Mouse (Mus musculus) G1E (cell line): ENCODE results near the gene Fdx1.
A peak's percentile ranks its signal among the peaks of the same experiment; 100 is the strongest.

Experiments used
- CTCF ChIP-seq: IDR thresholded peaks from 2 replicates; pipeline ENCODE4 v1.5.1; 2012; ENCODE audit warnings: low read depth, low read length, inconsistent platforms, mixed read lengths
- GATA1 ChIP-seq: IDR thresholded peaks from 2 replicates; pipeline ENCODE4 v1.6.1; 2012; ENCODE audit warnings: borderline replicate concordance, low read length, inconsistent platforms, mixed read lengths
- GATA2 ChIP-seq: IDR thresholded peaks from 2 replicates; pipeline ENCODE4 v1.6.1; 2012; ENCODE audit warnings: low read depth, low read length, inconsistent platforms, borderline replicate concordance
- POLR2AphosphoS5 ChIP-seq: IDR thresholded peaks from 2 replicates; pipeline ENCODE4 v1.6.1; 2012; ENCODE audit warnings: low read depth, low read length, inconsistent platforms; ENCODE audit not compliant: insufficient replicate concordance
- TAL1 ChIP-seq: conservative IDR thresholded peaks from 2 replicates; pipeline ENCODE4 v1.6.1; 2012; ENCODE audit warnings: low read depth, low read length, inconsistent platforms, mixed read lengths

DNA sequence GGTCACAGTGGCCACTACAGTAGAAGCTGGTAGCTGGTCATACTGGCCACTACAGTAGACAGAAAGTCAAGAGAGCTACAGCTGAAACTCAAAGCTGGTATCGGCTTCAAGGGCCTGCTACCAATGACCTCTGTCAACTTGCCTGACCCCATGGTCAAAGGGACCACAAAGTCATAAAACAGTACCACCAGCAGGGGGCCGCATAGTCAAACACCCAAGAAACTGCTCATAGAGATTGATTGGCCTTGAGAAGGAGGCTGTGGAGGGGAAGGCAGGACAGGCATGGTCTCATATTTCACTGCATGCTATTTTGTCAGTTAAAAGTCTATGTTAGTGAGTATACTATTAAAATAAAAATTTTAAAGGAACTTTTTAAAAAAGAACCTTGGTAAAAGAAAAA is 27.5 kb upstream of the Fdx1 start:
- TF ChIP-seq CTCF = peak; percentile 46
- no peak for TF ChIP-seq GATA2
- no peak for TF ChIP-seq GATA1
- no peak for TF ChIP-seq TAL1
- TF ChIP-seq POLR2AphosphoS5 = no peak
